Mouse (Mus musculus): ENCODE measurements around the gene Nccrp1.

GRCm38 (mm10) chr7:28540526-28540925 lies 6.5 kb downstream of the Nccrp1 start, which contains the start of gene Sycn:
- TF ChIP-seq CTCF (conservative IDR thresholded peaks at IDR 0.05; ENCODE audit: low read length): no peak
- TF ChIP-seq NANOG (IDR thresholded peaks at IDR 0.05; ENCODE audit: borderline replicate concordance, low read length): no peak

Measured in E14TG2a.4 (cell line).